Mouse (Mus musculus) olfactory bulb, adult 2 months (tissue): Measurements from ENCODE around the gene Prss22.

Experiments used
- CTCF ChIP-seq: fragments of 200-500 bp; IDR thresholded peaks from 2 replicates; pipeline ENCODE4 v1.5.1; 2012; ENCODE audit warnings: low read depth, mild to moderate bottlenecking, low read length, moderate library complexity; ENCODE audit not compliant: insufficient read depth
- POLR2A ChIP-seq: fragments of 200-500 bp; IDR thresholded peaks from 2 replicates; pipeline ENCODE4 v1.6.1; 2012; ENCODE audit warnings: mild to moderate bottlenecking, low read depth, low read length, moderate library complexity; ENCODE audit not compliant: insufficient read depth

GRCm38 (mm10) chr17:24020696-24021095, 22.8 kb upstream of the Prss22 start:
- TF ChIP-seq CTCF (no peak), POLR2A (no peak)
